Mouse (Mus musculus) thymus, adult 2 months (tissue): ENCODE measurements around the gene Wdr74.

Experiments used
- CTCF ChIP-seq: fragments of 200-500 bp; IDR thresholded peaks from 2 replicates; pipeline ENCODE4 v1.5.1; 2012; ENCODE audit warnings: mild to moderate bottlenecking, control low read depth, low read length, moderate library complexity, borderline replicate concordance; ENCODE audit not compliant: control insufficient read depth, poor library complexity, insufficient read depth; ENCODE audit errors: extremely low read depth
- POLR2A ChIP-seq: fragments of 200-500 bp; IDR thresholded peaks from 2 replicates; pipeline ENCODE4 v1.6.1; 2012; ENCODE audit warnings: mild to moderate bottlenecking, low read length, control low read depth, moderate library complexity; ENCODE audit not compliant: control insufficient read depth, poor library complexity, insufficient read depth; ENCODE audit errors: extremely low read depth

- TF ChIP-seq CTCF = no peak
- no peak for TF ChIP-seq POLR2A
Observed at GRCm38 (mm10) chr19:8706132-8706667, 29.4 kb upstream of the Wdr74 start.
